Mouse (Mus musculus) heart, adult 9 months (tissue): ENCODE results near the gene Ncf4.

Source experiments
- DNase-seq, 2 experiments: peaks; one replicate each; pipeline ENCODE4 v3.0.0; 2022; ENCODE audit warnings: low spot score in 2 of 2

The Ncf4 gene

GRCm38 (mm10) chr15:78244695-78245492, at the start of gene Ncf4:
Gene Ncf4 (plus strand): TSS chr15:78244801.
- DNase-seq = peak; percentile 28 to 70

GRCm38 (mm10) chr15:78195096-78195880, 49.3 kb upstream of the Ncf4 start:
- peak; percentile 15 to 41 for DNase-seq

- DNase-seq = peak in 1 of 2 experiments; percentile 7
Measured at GRCm38 (mm10) chr15:78204053-78204847, 40.4 kb upstream of the Ncf4 start.

GRCm38 (mm10) chr15:78205192-78205591, 39.4 kb upstream of the Ncf4 start:
- peak; percentile 22 to 24 for DNase-seq

- DNase-seq = no peak
Measured at GRCm38 (mm10) chr15:78206312-78206711, 38.3 kb upstream of the Ncf4 start, which contains the start of gene Pvalb. Gene Pvalb (minus strand): TSS chr15:78206400.

- no peak for DNase-seq
Measured at GRCm38 (mm10) chr15:78210203-78210602, 34.4 kb upstream of the Ncf4 start.

GRCm38 (mm10) chr15:78211367-78211766, 33.2 kb upstream of the Ncf4 start:
- DNase-seq = no peak

GRCm38 (mm10) chr15:78215269-78215668, 29.3 kb upstream of the Ncf4 start:
- DNase-seq = no peak

GRCm38 (mm10) chr15:78227816-78228215, 16.8 kb upstream of the Ncf4 start:
- DNase-seq = no peak

GRCm38 (mm10) chr15:78231346-78232331, 13.0 kb upstream of the Ncf4 start:
- DNase-seq = no peak

GRCm38 (mm10) chr15:78234823-78235509, 9.6 kb upstream of the Ncf4 start:
- no peak for DNase-seq

GRCm38 (mm10) chr15:78239453-78239852, 5.1 kb upstream of the Ncf4 start:
- DNase-seq = peak in 1 of 2 experiments; percentile 15

GRCm38 (mm10) chr15:78239956-78240617, 4.5 kb upstream of the Ncf4 start:
- no peak for DNase-seq

GRCm38 (mm10) chr15:78241335-78241734, 3.3 kb upstream of the Ncf4 start:
- no peak for DNase-seq

- DNase-seq = no peak
Measured at GRCm38 (mm10) chr15:78243061-78243460, 1.5 kb upstream of the Ncf4 start.

GRCm38 (mm10) chr15:78243774-78244173, 827 bp upstream of the Ncf4 start:
- DNase-seq = no peak

GRCm38 (mm10) chr15:78246143-78247116, 1.8 kb downstream of the Ncf4 start:
- DNase-seq = no peak

GRCm38 (mm10) chr15:78247659-78248058, 3.1 kb downstream of the Ncf4 start:
- DNase-seq = peak in 1 of 2 experiments; percentile 24
